Mouse (Mus musculus): Measurements from ENCODE around the gene Lenep. TPM values are rescaled to one million over a fixed set of nuclear protein-coding genes. Genes with fewer than 3 reads are reported as not detected.
A peak's percentile ranks its signal among the peaks of the same experiment; 100 is the strongest.

Lenep gene
- total RNA-seq, 2 experiments from 2014 or later: 0.25 TPM; not detected in 1

- intact Hi-C loops (cut with DNase I): no loop called here
- DNase-seq: peak; percentile 71 to 82
Measured at GRCm38 (mm10) chr3:89421002-89421774, 18.6 kb upstream of the Lenep start.

GRCm38 (mm10) chr3:89420421-89420820, 17.8 kb upstream of the Lenep start:
- intact Hi-C loops (cut with DNase I): no loop called here

GRCm38 (mm10) chr3:89419981-89420380, 17.4 kb upstream of the Lenep start:
- intact Hi-C loops (cut with DNase I): no loop called here
- no peak for DNase-seq

More at GRCm38 (mm10) chr3:89420421-89420820, 17.8 kb upstream of the Lenep start:
- no peak for DNase-seq

- intact Hi-C loops (cut with DNase I): no loop called here
Measured at GRCm38 (mm10) chr3:89419571-89419970, 17.0 kb upstream of the Lenep start.

GRCm38 (mm10) chr3:89418861-89419250, 16.3 kb upstream of the Lenep start:
- DNase-seq: peak; percentile 69 to 80
- intact Hi-C loops (cut with DNase I): no loop called here

More at GRCm38 (mm10) chr3:89419571-89419970, 17.0 kb upstream of the Lenep start:
- peak in 1 of 2 experiments; percentile 44 for DNase-seq

GRCm38 (mm10) chr3:89418170-89418860, 15.7 kb upstream of the Lenep start, which contains the start of the genes Cks1b and Shc1:
TSS of gene Cks1b (minus strand) at chr3:89418383.
TSS of gene Shc1 (plus strand) at chr3:89418443.
- DNase-seq: peak; percentile 86 to 90

GRCm38 (mm10) chr3:89417840-89418169, 15.2 kb upstream of the Lenep start:
- intact Hi-C loops (cut with DNase I): no loop called here
- DNase-seq: no peak

More at GRCm38 (mm10) chr3:89418170-89418860, 15.7 kb upstream of the Lenep start, which contains the start of the genes Cks1b and Shc1:
- intact Hi-C loops (cut with DNase I): no loop called here

- no peak for DNase-seq
- intact Hi-C loops (cut with DNase I): no loop called here
Measured at GRCm38 (mm10) chr3:89417131-89417530, 14.5 kb upstream of the Lenep start.

- no peak for DNase-seq
- intact Hi-C loops (cut with DNase I): no loop called here
Measured at GRCm38 (mm10) chr3:89416158-89416557, 13.6 kb upstream of the Lenep start.

- DNase-seq: peak; percentile 94 to 97
- intact Hi-C loops (cut with DNase I): no loop called here
Measured at GRCm38 (mm10) chr3:89411490-89412393, 9.1 kb upstream of the Lenep start, which contains the start of gene Flad1. TSS of gene Flad1 (minus strand) at chr3:89411870.

GRCm38 (mm10) chr3:89410864-89411263, 8.3 kb upstream of the Lenep start:
- intact Hi-C loops (cut with DNase I): no loop called here
- DNase-seq: no peak

- intact Hi-C loops (cut with DNase I): no loop called here
- no peak for DNase-seq
Measured at GRCm38 (mm10) chr3:89409701-89410100, 7.1 kb upstream of the Lenep start.

- DNase-seq: no peak
- intact Hi-C loops (cut with DNase I): no loop called here
Measured at GRCm38 (mm10) chr3:89408448-89408847, 5.9 kb upstream of the Lenep start.

- intact Hi-C loops (cut with DNase I): no loop called here
- no peak for DNase-seq
Measured at GRCm38 (mm10) chr3:89406887-89407286, 4.3 kb upstream of the Lenep start.

- DNase-seq: no peak
- intact Hi-C loops (cut with DNase I): no loop called here
Measured at GRCm38 (mm10) chr3:89401329-89401728, 1.3 kb downstream of the Lenep start.

GRCm38 (mm10) chr3:89396654-89397005, 6.0 kb downstream of the Lenep start:
- intact Hi-C loops (cut with DNase I): no loop called here
- no peak for DNase-seq

GRCm38 (mm10) chr3:89395806-89396653, 6.6 kb downstream of the Lenep start:
- peak in 1 of 2 experiments; percentile 63 for DNase-seq
- intact Hi-C loops (cut with DNase I): no loop called here

- no peak for DNase-seq
- intact Hi-C loops (cut with DNase I): no loop called here
Measured at GRCm38 (mm10) chr3:89395419-89395805, 7.2 kb downstream of the Lenep start.

GRCm38 (mm10) chr3:89394894-89395256, 7.7 kb downstream of the Lenep start:
- intact Hi-C loops (cut with DNase I): loop anchor here (5.0 kb wide), 1 partner anchor 42 kb away; the partner anchor contains the start of gene Pbxip1
- peak; percentile 74 to 78 for DNase-seq
